Mouse (Mus musculus): ENCODE data around the gene Gm17174.
"Not testable (repeated sequence)": the region's sequence is repeated elsewhere in the genome, so short reads cannot be mapped to it uniquely, and the experiment has no call there.

The Gm17174 gene

GRCm38 (mm10) chr14:51592039-51592438 is at the start of gene Gm17174:
Gm17174 (minus strand) TSS chr14:51592139.
- DNase-seq = not testable (repeated sequence)

- DNase-seq = not testable (repeated sequence)
These were observed 43.6 kb upstream of the Gm17174 start, which contains the start of gene Gm4181 for GRCm38 (mm10) chr14:51635566-51635965. Gm4181 (minus strand) TSS chr14:51635666.

- peak; percentile 12 for DNase-seq
These were observed 40.5 kb upstream of the Gm17174 start for GRCm38 (mm10) chr14:51632426-51632825.

GRCm38 (mm10) chr14:51611210-51611609 is 19.3 kb upstream of the Gm17174 start, which contains the start of gene Gm17078:
Gm17078 (minus strand) TSS chr14:51611310.
- no peak for DNase-seq

GRCm38 (mm10) chr14:51573963-51574362 is 18.0 kb downstream of the Gm17174 start, which contains the start of gene Gm17175:
Gm17175 (minus strand) TSS chr14:51574063.
- not testable (repeated sequence) for DNase-seq

GRCm38 (mm10) chr14:51552490-51552889 is 39.4 kb downstream of the Gm17174 start, which contains the start of gene Gm5622:
Gm5622 (plus strand) TSS chr14:51552790.
- no peak for DNase-seq

Data from right cerebral cortex, postnatal 25 days (tissue).